21 mouse cellular contexts compared by ENCODE assay signal in genomic region chr14:105522279-105522678, GRCm38 (mm10).
DNase-seq lines count a peak whose midpoint lies in the region; ATAC-seq and TF ChIP-seq lines count a peak whose summit lies in the region.
"Had no signal": no experiment of that assay in that cellular context is flagged by ENCODE, and none has a peak within 500 bp of the region (broad histone marks: within the 10 kb centered on the region; RNA-seq: fewer than 3 reads in every experiment).

No protein-coding gene starts in this region.

- H3K79me2 ChIP-seq in heart, adult 2 months (replicated peaks; ENCODE audit: control insufficient read depth, insufficient read depth, low read length): no peaks in the 10 kb centered on the region

- H3K27me3 ChIP-seq in heart, embryonic 12.5 days (replicated peaks): no peaks in the 10 kb centered on the region
- H3K27me3 ChIP-seq in heart, adult 2 months (ENCODE audit: control insufficient read depth, insufficient read depth, low read length): no peaks in the 10 kb centered on the region
- no peaks in the 10 kb centered on the region for H3K27me3 ChIP-seq in heart, embryonic 16.5 days (ENCODE audit: control insufficient read depth, insufficient read depth, low read length)
- H3K27me3 ChIP-seq: CH12.LX; embryonic facial prominence, embryonic 12.5 days; forebrain, embryonic 15.5 days; hindbrain, embryonic 13.5 days had no signal

- no peak for DNase-seq in heart, adult 2 months
- no peak for DNase-seq in heart, postnatal 14 days
- DNase-seq in 416B (ENCODE audit: low read depth): peak; percentile 2
- DNase-seq in Muller cell, postnatal 12 days (ENCODE audit: inconsistent ontology term): peak; percentile 12
- no peak for DNase-seq in cerebellum, adult 9-11 months
- no peak for DNase-seq in testis, postnatal 10 days (ENCODE audit: low spot score)
- DNase-seq: adrenal gland, adult 8-10 months; adrenal gland, postnatal 36 days; cerebellum, adult 11 months; cerebellum, adult 8-10 months; cerebellum, postnatal 25 days; gastrocnemius, postnatal 36 days; kidney, adult 11 months; kidney, adult 9 months had no signal

- TF ChIP-seq EP300 in heart, adult 2 months (IDR thresholded peaks at IDR 0.05; ENCODE audit: insufficient read depth, low read depth, low read length): no peak

- TF ChIP-seq CTCF in heart, adult 2 months (IDR thresholded peaks at IDR 0.05): no peak

- H3K27ac ChIP-seq in heart, embryonic 12.5 days (ENCODE audit: poor library complexity, severe bottlenecking): no peak overlapping the region
- H3K27ac ChIP-seq in heart, adult 2 months: no peak overlapping the region
- no peak overlapping the region for H3K27ac ChIP-seq in heart, embryonic 16.5 days (ENCODE audit: low read length)
- H3K27ac ChIP-seq: embryonic facial prominence, embryonic 12.5 days; forebrain, embryonic 15.5 days; hindbrain, embryonic 13.5 days; hindbrain, postnatal 0 days had no signal

- H3K4me2 ChIP-seq in heart, embryonic 12.5 days: no peak overlapping the region
- H3K4me2 ChIP-seq in heart, embryonic 16.5 days (ENCODE audit: low read depth, low read length): no peak overlapping the region; the same call in 1 of the 2 replicates
- H3K4me2 ChIP-seq: embryonic facial prominence, embryonic 12.5 days; forebrain, embryonic 15.5 days; hindbrain, embryonic 13.5 days had no signal

- WGBS in heart, embryonic 12.5 days: 6% methylated on average over 1 of the region's 1 CpGs
- 41% methylated on average over 1 of the region's 1 CpGs for WGBS in heart, adult 2 months
- WGBS in heart, embryonic 16.5 days: 15% methylated on average over 1 of the region's 1 CpGs

- peak; percentile 71; the same call in 1 of the 2 replicates for ATAC-seq in heart, embryonic 12.5 days (ENCODE audit: insufficient number of reproducible peaks, low FRiP score)
- ATAC-seq in heart, embryonic 16.5 days (replicated peaks; ENCODE audit: extremely low read depth, insufficient read depth, low FRiP score): peak; percentile 77
- ATAC-seq: forebrain, embryonic 15.5 days; hindbrain, postnatal 0 days had no signal

- H3K9me3 ChIP-seq in heart, embryonic 12.5 days (replicated peaks): no peaks in the 10 kb centered on the region
- H3K9me3 ChIP-seq in heart, embryonic 16.5 days (replicated peaks; ENCODE audit: control insufficient read depth, low read length): no peaks in the 10 kb centered on the region
- H3K9me3 ChIP-seq: embryonic facial prominence, embryonic 12.5 days; forebrain, embryonic 15.5 days; hindbrain, embryonic 13.5 days had no signal

- no peak for TF ChIP-seq POLR2A in heart, adult 2 months (IDR thresholded peaks at IDR 0.05; ENCODE audit: insufficient read depth, low read depth, low read length)

- H3K4me1 ChIP-seq in heart, embryonic 12.5 days (replicated peaks): peaks cover 10% of the 10 kb centered on the region
- no peaks in the 10 kb centered on the region for H3K4me1 ChIP-seq in heart, adult 2 months (ENCODE audit: control insufficient read depth, insufficient read depth, low read length)
- peaks cover 9% of the 10 kb centered on the region; the same call in 1 of the 2 replicates for H3K4me1 ChIP-seq in heart, embryonic 16.5 days (ENCODE audit: control insufficient read depth, insufficient read depth, low read length)
- H3K4me1 ChIP-seq: embryonic facial prominence, embryonic 12.5 days; forebrain, embryonic 15.5 days had no signal

- intact Hi-C loops in heart, adult 2 months (cut with DNase I): no loop called here
- intact Hi-C loops in heart, postnatal 14 days (cut with DNase I): no loop called here

- no peaks in the 10 kb centered on the region for H3K36me3 ChIP-seq in heart, embryonic 12.5 days
- no peaks in the 10 kb centered on the region for H3K36me3 ChIP-seq in heart, adult 2 months (ENCODE audit: control insufficient read depth, insufficient read depth, low read length)
- no peaks in the 10 kb centered on the region for H3K36me3 ChIP-seq in heart, embryonic 16.5 days (ENCODE audit: control insufficient read depth, insufficient read depth)
- H3K36me3 ChIP-seq: embryonic facial prominence, embryonic 12.5 days; forebrain, embryonic 15.5 days; hindbrain, embryonic 13.5 days had no signal

- H3K4me3 ChIP-seq in heart, embryonic 12.5 days: no peak overlapping the region
- no peak overlapping the region for H3K4me3 ChIP-seq in heart, adult 2 months
- H3K4me3 ChIP-seq in heart, embryonic 16.5 days (ENCODE audit: low read length): no peak overlapping the region
- H3K4me3 ChIP-seq: embryonic facial prominence, embryonic 12.5 days; forebrain, embryonic 15.5 days; hindbrain, embryonic 13.5 days had no signal

- H3K9ac ChIP-seq in heart, embryonic 12.5 days: no peak overlapping the region
- no peak overlapping the region for H3K9ac ChIP-seq in heart, adult 2 months (ENCODE audit: low read depth, low read length)
- no peak overlapping the region for H3K9ac ChIP-seq in heart, embryonic 16.5 days (ENCODE audit: low read length)
- H3K9ac ChIP-seq: embryonic facial prominence, embryonic 12.5 days; forebrain, embryonic 15.5 days; hindbrain, embryonic 13.5 days had no signal

Comparison
In these comparisons a context has a peak if more than half of its experiments do, and no peak if none do; other contexts are left out.
1. DNase-seq: peak in 416B (single experiment) and Muller cell, postnatal 12 days (single experiment); none in heart, adult 2 months (0 of 2), heart, postnatal 14 days (0 of 2), cerebellum, adult 9-11 months (single experiment) and testis, postnatal 10 days (single experiment).